Mouse (Mus musculus) c-Kit-positive CD71-negative TER-119-negative erythroid progenitor cells, embryonic 14.5 days (primary cell): ENCODE results near the gene Tas2r121.
"Not testable (repeated sequence)": the region's sequence is repeated elsewhere in the genome, so short reads cannot be mapped to it uniquely, and the experiment has no call there.

Experiments
- DNase-seq: peaks from one replicate; pipeline ENCODE4 v3.0.0-alpha.2; 2013; ENCODE audit warnings: low read depth

Gene Tas2r121

DNA sequence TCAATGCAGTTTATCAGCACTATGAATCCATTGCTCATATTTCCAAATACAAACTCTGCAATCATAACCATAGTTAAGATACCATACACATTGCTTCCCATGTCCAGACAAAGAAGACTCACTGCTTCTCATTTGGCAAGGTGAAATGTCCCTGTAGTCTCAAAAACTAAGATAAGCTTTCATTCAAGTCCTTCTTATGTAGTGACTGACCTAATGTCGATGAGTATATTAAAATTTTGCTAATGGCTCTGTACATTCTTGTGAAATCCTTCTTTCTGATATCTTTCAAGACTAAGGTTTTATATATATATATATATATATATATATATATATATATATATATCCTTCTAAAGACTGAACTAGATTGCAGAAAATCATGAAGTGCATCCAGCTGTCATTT, at the start of gene Tas2r121:
Tas2r121 (minus strand) TSS at position 101 of the 400 bp plus-strand sequence.
- DNase-seq, result no peak

DNA sequence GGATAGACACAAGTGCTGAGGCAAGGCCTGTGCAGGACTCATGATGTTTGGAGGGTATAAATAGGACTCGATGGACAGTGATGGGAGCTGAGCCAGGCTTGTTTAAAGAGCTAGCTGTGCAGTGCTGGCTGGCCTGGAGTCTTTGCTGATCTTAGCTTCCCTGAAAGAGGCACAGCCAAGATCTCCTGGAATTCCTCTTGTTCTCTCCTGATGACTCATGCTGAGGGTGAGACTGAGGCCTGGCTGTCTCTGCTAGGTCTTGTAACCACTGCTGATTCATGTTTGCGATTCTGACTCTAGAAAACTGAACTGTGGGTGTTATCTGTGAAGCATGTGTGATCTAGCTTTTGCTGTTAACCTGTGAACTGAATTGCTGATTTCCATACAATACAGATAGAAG, 49.4 kb upstream of the Tas2r121 start:
- no peak for DNase-seq

DNA sequence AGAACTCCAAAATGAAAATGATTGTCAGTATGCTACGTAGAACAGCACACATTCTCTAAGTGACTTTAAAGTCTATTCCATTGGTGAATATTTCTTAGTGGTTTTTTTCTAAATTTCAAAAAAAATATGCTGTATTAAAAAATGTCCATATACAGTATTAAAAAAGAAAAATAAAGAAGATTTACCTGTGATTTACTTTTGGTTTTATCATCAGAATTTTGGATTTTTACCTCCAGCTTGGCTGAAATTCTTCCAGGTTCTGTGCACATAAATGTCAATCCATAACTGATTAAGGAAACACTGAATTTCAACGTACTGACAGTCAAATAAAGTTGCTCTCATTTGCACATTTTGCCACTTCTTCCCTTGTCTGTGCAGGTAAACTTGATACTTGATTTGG, 37.1 kb upstream of the Tas2r121 start, which contains the start of gene Tas2r115:
Tas2r115 (minus strand) TSS at position 101 of the 400 bp plus-strand sequence.
- DNase-seq, result no peak

DNA sequence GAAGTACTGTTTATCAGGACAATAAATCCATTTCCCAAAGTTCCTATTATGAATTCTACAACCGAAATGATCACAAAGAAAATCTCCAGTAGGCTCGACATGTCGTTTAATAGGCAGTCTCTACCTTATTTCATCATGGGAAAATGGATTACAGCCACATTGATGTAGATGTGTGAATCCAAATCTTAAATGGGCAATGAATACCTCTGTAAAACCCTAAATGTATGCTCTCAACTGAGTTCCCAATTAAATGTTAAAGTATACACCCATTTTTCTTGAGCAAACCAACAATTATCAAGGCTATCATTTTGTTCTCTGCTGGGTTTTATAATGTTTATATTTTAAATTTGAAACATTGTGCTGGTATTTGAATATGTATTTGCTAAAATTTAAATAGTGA, 11.0 kb upstream of the Tas2r121 start, which contains the start of gene Tas2r122:
Tas2r122 (minus strand) TSS at position 101 of the 400 bp plus-strand sequence.
- no peak for DNase-seq

DNA sequence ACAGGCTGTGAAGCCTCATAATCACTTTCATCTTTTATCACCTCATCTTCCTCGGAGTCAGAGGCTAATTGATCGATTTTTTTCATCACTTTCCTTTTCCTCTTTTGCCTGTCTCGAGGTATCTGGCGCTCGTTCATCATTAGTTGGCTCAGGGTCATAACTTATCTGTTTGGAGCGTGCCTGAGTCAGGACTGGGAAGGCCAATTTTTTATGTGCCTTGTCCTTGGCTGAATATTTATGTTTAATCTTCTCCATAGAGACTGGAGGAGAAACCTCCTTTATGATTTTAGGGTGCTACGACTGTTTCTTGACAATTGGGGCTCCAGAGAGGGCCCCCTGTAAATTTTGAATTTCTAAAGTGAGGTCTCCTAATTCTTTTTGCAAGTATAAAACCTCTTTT, 9.2 kb downstream of the Tas2r121 start:
- not testable (repeated sequence) for DNase-seq

DNA sequence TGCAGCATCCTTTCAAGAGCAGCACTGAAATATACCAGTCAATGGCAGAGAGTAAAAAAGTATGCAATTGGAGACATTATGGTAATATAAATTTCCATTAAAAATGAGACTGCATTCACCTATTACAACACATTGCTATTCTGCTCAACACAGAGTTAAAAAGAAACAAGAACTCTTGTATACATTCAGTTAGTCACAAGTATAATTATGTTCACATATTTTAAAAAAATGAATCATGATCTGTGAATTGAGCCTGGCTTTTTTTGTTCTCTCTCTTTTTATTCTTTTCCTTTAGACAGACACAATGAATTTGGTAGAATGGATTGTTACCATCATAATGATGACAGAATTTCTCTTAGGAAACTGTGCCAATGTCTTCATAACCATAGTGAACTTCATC, 44.2 kb downstream of the Tas2r121 start, which contains the start of gene Tas2r120:
Tas2r120 (plus strand) TSS at position 301 of the 400 bp plus-strand sequence.
- no peak for DNase-seq

DNA sequence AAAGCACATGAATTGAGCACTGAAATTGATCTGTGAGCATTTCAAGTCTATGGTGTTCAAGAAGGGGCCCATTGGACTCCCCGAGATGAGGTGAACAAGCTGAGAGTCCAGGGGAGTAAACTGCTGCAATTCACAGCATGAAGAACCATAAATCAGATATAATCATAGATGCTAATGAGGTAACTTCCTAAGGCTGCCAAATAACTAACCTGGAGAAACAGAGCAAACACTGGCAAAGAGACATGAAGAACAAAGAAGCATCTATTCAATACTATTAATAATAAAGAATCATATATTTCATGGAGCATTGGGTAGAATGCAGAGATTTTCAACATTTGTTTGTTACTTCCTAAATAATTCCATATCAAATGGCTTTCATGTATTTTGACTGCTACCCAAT, 49.4 kb downstream of the Tas2r121 start, which contains the start of gene A630073D07Rik:
A630073D07Rik (minus strand) TSS at position 101 of the 400 bp plus-strand sequence.
- no peak for DNase-seq
